Mouse (Mus musculus): ENCODE results near the gene Pam. TPM values are rescaled to one million over a fixed set of nuclear protein-coding genes. Genes with fewer than 3 reads are reported as not detected.

The Pam gene
- total and polyA plus RNA-seq, 3 experiments = not detected

GRCm38 (mm10) chr1:98131244-98131643 lies 35.8 kb upstream of the Pam start:
- H3K36me3 ChIP-seq (ENCODE audit: control insufficient read depth in 1 of 2, insufficient read depth in 2 of 2, low read length in 2 of 2) = no peaks in the 10 kb centered on the region
- H3K79me2 ChIP-seq (ENCODE audit: control insufficient read depth, insufficient read depth, low read length, poor library complexity) = no peaks in the 10 kb centered on the region
- no peaks in the 10 kb centered on the region for H3K4me1 ChIP-seq (ENCODE audit: control insufficient read depth in 1 of 2, insufficient read depth in 2 of 2, low read length in 2 of 2)
- H3K9ac ChIP-seq (ENCODE audit: control insufficient read depth, low read depth, low read length, poor library complexity, severe bottlenecking) = no peak overlapping the region
- TF ChIP-seq MYB (IDR thresholded peaks at IDR 0.05; ENCODE audit: low read depth, low read length) (no peak), RCOR1 (IDR thresholded peaks at IDR 0.05; ENCODE audit: low read depth, low read length) (no peak), ZMIZ1 (IDR thresholded peaks at IDR 0.05; ENCODE audit: low read depth, low read length) (no peak), NRF1 (IDR thresholded peaks at IDR 0.05; ENCODE audit: insufficient read depth, low read depth, low read length, poor library complexity, severe bottlenecking) (no peak), SIN3A (IDR thresholded peaks at IDR 0.05; ENCODE audit: low read length) (no peak), RAD21 (IDR thresholded peaks at IDR 0.05; ENCODE audit: low read depth, low read length) (no peak), ZC3H11A (IDR thresholded peaks at IDR 0.05; ENCODE audit: low read depth, low read length) (no peak), MAFK (IDR thresholded peaks at IDR 0.05; ENCODE audit: borderline replicate concordance, low read depth, low read length) (no peak), ETS1 (IDR thresholded peaks at IDR 0.05; ENCODE audit: low read depth, low read length) (no peak), BHLHE40 (IDR thresholded peaks at IDR 0.05; ENCODE audit: borderline replicate concordance, low read depth, low read length) (no peak), USF1 (IDR thresholded peaks at IDR 0.05; ENCODE audit: low read depth, low read length) (no peak), MEF2A (IDR thresholded peaks at IDR 0.05; ENCODE audit: extremely low read depth, insufficient replicate concordance, low read depth, low read length, poor library complexity, severe bottlenecking) (no peak), GABPA (IDR thresholded peaks at IDR 0.05; ENCODE audit: low read depth, low read length) (no peak), CHD1 (IDR thresholded peaks at IDR 0.05; ENCODE audit: low read depth, low read length) (no peak), MYC (IDR thresholded peaks at IDR 0.05; ENCODE audit: low read depth, low read length) (no peak)
- no peaks in the 10 kb centered on the region for H3K27me3 ChIP-seq (ENCODE audit: control insufficient read depth in 1 of 2, insufficient read depth in 2 of 2, low read length in 2 of 2)
- no peak for DNase-seq (ENCODE audit: low read depth, low spot score)
- no peak overlapping the region for H3K4me3 ChIP-seq (ENCODE audit: control insufficient read depth in 1 of 2, insufficient read depth in 1 of 2, low read depth in 2 of 2, low read length in 2 of 2)
- H3K9me3 ChIP-seq (replicated peaks; ENCODE audit: insufficient read depth, low read length) = no peaks in the 10 kb centered on the region
- H3K27ac ChIP-seq (ENCODE audit: control insufficient read depth, low read depth, low read length) = no peak overlapping the region

GRCm38 (mm10) chr1:98129561-98130347 lies 34.3 kb upstream of the Pam start:
- H3K9me3 ChIP-seq (replicated peaks; ENCODE audit: insufficient read depth, low read length) = no peaks in the 10 kb centered on the region
- no peak overlapping the region for H3K27ac ChIP-seq (ENCODE audit: control insufficient read depth, low read depth, low read length)
- no peaks in the 10 kb centered on the region for H3K36me3 ChIP-seq (ENCODE audit: control insufficient read depth in 1 of 2, insufficient read depth in 2 of 2, low read length in 2 of 2)
- H3K9ac ChIP-seq (ENCODE audit: control insufficient read depth, low read depth, low read length, poor library complexity, severe bottlenecking) = no peak overlapping the region
- no peaks in the 10 kb centered on the region for H3K79me2 ChIP-seq (ENCODE audit: control insufficient read depth, insufficient read depth, low read length, poor library complexity)
- no peaks in the 10 kb centered on the region for H3K4me1 ChIP-seq (ENCODE audit: control insufficient read depth in 1 of 2, insufficient read depth in 2 of 2, low read length in 2 of 2)
- DNase-seq (ENCODE audit: low read depth, low spot score) = no peak
- no peaks in the 10 kb centered on the region for H3K27me3 ChIP-seq (ENCODE audit: control insufficient read depth in 1 of 2, insufficient read depth in 2 of 2, low read length in 2 of 2)
- H3K4me3 ChIP-seq (ENCODE audit: control insufficient read depth in 1 of 2, insufficient read depth in 1 of 2, low read depth in 2 of 2, low read length in 2 of 2) = no peak overlapping the region
- TF ChIP-seq UBTF (IDR thresholded peaks at IDR 0.05; ENCODE audit: borderline replicate concordance, insufficient read depth, low read depth, low read length) = no peak
- TF ChIP-seq RAD21 (IDR thresholded peaks at IDR 0.05; ENCODE audit: low read depth, low read length) = no peak
- no peak for TF ChIP-seq MEF2A (IDR thresholded peaks at IDR 0.05; ENCODE audit: extremely low read depth, insufficient replicate concordance, low read depth, low read length, poor library complexity, severe bottlenecking)
- TF ChIP-seq MAZ (IDR thresholded peaks at IDR 0.05; ENCODE audit: low read depth, low read length) = no peak
- no peak for TF ChIP-seq TAL1 (IDR thresholded peaks at IDR 0.05; ENCODE audit: low read length)
- TF ChIP-seq TCF12 (IDR thresholded peaks at IDR 0.05; ENCODE audit: low read depth, low read length) = no peak
- no peak for TF ChIP-seq MYB (IDR thresholded peaks at IDR 0.05; ENCODE audit: low read depth, low read length)
- no peak for TF ChIP-seq SIN3A (IDR thresholded peaks at IDR 0.05; ENCODE audit: low read length)
- no peak for TF ChIP-seq EP300 (IDR thresholded peaks at IDR 0.05; ENCODE audit: low read depth in 1 of 2, low read length in 2 of 2)
- TF ChIP-seq NRF1 (IDR thresholded peaks at IDR 0.05; ENCODE audit: insufficient read depth, low read depth, low read length, poor library complexity, severe bottlenecking) = no peak
- no peak for TF ChIP-seq RCOR1 (IDR thresholded peaks at IDR 0.05; ENCODE audit: low read depth, low read length)
- no peak for TF ChIP-seq E2F4 (IDR thresholded peaks at IDR 0.05; ENCODE audit: borderline replicate concordance, low read depth, low read length)
- TF ChIP-seq ZMIZ1 (IDR thresholded peaks at IDR 0.05; ENCODE audit: low read depth, low read length) = no peak
